Mouse (Mus musculus): ENCODE data around the gene Hemk1.
"Not testable (repeated sequence)": the region's sequence is repeated elsewhere in the genome, so short reads cannot be mapped to it uniquely, and the experiment has no call there.

Hemk1 gene

DNA sequence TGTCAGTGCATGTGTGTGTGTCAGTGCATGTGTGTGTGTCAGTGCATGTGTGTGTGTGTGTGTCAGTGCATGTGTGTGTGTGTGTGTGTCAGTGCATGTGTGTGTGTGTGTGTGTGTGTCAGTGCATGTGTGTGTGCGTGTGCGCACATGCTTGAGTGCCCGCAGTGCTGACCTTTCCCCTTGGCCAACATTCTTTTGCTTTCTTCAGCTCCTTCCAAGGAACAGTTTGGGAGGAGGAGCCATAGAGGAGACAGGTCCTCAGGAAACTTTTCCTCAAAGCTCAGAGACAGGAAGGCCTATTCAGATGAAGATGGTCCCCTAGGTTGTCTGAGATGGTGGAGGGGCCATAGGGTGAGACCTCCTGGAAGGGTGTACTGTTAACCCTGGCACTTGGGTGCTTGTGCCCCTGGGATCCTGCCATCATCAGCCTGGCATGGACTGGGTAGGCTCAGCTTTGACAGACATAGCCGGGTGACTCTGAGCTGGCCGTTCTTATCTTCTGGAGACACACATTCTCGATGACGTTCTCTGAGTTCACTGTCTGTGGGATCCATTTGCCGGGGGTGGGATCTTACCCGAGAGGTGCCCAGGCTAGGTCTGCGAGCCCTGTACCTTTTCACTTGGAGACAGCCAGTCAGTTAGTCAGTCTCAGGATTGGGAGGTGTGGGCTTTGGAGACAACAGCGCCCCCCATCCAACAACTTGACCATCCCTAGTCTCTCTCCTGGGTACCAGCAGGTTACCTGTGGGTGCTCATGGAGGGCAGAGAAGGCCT, 30.9 kb downstream of the Hemk1 start:
- DNase-seq: no peak

DNA sequence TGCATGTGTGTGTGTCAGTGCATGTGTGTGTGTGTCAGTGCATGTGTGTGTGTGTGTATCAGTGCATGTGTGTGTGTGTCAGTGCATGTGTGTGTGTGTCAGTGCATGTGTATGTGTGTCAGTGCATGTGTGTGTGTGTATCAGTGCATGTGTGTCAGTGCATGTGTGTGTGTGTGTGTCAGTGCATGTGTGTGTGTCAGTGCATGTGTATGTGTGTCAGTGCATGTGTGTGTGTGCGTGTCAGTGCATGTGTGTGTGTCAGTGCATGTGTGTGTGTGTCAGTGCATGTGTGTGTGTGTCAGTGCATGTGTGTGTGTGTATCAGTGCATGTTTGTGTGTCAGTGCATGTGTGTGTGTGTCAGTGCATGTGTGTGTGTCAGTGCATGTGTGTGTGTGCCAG, 31.5 kb downstream of the Hemk1 start:
- not testable (repeated sequence) for DNase-seq

- no peak for DNase-seq
Observed at GRCm38 (mm10) chr9:107305601-107306542, 32.3 kb downstream of the Hemk1 start.

GRCm38 (mm10) chr9:107305012-107305411, 33.1 kb downstream of the Hemk1 start:
- DNase-seq: no peak

DNA sequence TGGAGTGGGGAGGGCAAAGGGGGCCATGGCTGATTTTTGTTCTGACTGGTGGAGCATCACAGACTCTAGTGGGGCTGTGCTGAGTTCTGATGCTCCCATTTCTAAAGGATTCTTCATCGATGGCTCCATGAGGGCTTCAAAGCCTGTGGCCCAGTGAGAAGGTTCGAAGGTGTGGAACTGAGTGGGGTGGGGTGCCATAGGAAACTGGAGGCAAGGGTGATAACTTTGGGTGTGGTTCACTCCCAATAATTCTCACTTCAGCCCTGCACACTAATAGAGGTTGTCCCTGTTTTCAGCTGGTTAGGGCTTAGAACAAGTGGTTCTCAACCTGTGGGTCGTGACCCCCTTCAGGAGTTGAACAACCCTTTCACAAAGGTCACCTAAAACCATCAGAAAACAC, 33.8 kb downstream of the Hemk1 start:
- DNase-seq: no peak

- no peak for DNase-seq
Observed at GRCm38 (mm10) chr9:107303900-107304299, 34.2 kb downstream of the Hemk1 start.

GRCm38 (mm10) chr9:107303121-107303820, 34.9 kb downstream of the Hemk1 start:
- DNase-seq: no peak

DNA sequence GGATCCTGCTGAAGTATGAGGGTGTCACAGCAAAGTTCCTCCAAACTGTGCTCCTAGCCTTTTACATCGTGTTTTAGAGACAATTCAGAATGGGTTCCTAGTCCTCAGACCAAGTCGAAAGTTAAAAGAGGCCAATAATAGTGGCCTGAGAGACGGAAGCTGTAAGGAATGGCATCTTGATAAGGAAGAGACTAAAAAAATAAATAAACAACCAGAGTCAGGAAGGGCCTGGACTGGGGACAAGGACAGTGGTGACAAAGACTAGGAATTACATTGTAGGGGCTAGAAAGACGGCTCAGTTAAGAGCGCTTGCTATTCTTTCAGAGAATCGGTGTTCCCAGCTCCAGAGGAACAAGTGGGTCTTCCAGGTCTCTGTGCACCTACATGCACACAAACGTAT, 35.6 kb downstream of the Hemk1 start:
- no peak for DNase-seq

DNA sequence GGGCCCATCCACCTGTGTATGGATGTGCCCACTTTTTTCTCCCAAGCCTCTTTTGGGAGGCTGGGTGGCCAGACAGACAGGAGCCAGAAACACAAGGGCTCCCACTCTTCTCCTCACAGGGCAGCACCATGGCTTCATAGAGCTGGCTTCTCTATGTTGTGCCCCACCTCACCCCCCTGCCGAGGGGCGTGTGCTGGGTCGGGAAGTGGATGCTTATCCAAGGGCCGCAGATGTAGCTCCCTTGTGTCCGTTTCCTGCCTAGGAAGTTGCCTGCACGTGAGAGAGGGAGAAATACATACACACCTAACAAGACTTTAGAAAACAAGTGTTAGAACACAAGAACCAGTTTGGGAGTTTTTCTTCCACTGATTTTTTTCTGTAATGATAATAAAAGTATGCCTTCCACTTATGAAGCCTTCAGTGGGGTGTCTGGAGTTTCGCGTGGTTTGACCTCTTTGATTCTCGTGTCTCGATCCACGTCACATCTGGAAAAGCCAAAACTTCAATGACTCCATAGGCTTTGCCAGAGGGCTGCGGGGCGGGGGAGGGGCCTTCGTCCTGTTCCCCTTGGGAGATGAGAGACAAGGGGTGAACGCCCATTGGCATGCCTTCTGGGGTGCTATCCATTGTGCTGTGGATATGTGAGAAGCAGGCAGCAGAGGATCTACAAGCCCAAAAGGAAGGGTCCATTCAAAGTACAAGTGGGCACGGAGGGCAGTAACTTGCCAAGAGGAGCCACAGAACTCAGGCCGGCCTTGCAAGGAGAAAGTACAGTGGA, 36.4 kb downstream of the Hemk1 start:
- no peak for DNase-seq

DNA sequence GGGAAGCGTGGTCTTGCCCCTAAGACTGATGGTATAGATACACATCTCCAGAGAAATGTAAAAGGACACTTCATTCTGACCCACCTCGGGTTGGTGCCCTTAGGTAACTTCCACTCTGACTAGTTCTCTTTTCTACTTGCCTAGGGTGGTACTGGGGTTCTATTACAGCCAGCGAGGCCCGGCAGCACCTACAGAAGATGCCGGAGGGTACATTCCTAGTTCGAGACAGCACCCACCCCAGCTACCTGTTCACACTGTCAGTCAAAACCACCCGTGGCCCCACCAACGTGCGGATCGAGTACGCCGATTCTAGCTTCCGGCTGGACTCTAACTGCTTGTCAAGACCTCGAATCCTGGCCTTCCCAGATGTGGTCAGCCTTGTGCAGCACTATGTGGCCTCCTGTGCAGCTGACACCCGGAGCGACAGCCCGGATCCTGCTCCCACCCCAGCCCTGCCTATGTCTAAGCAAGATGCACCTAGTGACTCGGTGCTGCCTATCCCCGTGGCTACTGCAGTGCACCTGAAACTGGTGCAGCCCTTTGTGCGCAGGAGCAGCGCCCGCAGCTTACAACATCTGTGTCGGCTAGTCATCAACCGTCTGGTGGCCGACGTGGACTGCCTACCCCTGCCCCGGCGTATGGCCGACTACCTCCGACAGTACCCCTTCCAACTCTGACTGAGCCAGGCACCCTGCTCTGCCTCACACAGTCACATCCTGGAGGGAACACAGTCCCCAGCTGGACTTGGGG, 37.8 kb downstream of the Hemk1 start:
- no peak for DNase-seq

DNA sequence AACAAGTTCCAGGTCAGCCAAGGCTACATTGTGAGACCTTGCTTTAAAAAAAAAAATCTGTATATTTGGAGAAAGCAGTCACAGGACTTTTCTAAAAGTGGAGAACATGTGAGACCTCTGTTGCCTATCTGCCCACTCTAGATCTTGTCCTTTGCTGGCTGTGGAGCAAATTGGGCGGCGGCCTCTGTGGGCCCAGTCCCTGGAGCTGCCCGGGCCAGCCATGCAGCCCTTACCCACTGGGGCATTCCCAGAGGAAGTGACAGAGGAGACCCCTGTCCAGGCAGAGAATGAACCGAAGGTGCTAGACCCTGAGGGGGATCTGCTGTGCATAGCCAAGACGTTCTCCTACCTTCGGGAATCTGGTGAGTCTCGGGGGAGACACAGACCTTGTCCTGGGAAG, 38.4 kb downstream of the Hemk1 start:
- DNase-seq: no peak

GRCm38 (mm10) chr9:107298876-107299275, 39.3 kb downstream of the Hemk1 start:
- DNase-seq: no peak

DNA sequence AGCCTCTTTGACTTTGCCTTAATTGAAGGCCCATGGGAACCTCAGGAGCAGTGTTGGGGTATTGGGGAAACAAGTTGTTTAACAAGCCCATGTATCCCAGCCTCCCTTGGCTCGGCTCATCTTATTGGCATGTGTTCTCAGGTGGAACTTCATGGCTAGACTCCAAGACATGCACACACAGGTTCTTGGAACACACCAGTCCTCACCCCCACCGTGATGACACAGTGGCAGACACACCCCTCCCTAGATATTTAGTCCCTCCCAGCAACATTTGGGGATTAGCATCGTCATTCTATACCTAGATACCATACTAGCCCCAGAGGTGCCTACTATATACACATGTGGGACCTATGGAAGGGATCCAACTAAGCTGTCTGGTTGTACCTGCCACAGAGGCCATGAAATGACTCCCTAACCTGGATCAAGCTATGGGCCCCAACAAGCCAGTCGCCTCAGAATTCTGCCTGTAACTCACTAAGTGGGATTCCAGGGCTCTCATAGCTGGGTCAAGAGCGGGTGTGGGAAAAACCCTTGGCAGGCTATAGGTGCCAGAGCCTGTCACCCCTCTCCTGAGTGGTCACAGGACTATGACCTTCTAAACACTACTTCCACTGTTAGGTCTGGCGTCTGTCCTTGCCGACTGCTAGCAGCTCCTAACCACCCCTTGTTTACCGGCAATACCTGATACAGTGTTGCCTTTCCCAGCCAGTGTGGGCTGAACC, 39.9 kb downstream of the Hemk1 start:
- no peak for DNase-seq

DNA sequence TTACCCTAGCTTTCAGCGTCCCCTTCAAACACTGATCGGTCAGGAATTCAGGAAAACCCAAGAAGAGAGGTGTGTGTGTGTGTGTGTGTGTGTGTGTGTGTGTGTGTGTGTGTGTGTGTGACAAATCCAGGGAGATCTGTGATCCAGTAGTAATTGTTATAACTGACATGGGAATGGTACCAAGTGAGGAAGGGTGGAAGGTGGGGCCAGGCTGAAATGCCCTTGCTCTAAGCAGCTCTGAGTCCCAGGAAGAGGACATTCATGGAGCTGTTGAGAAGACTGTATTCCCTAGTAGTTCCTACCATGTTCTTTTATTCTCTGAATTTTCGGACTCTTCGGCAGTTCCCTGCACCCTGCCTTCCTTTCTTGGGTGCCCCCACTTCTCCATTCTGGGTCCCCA, 40.5 kb downstream of the Hemk1 start:
- no peak for DNase-seq

- no peak for DNase-seq
Observed at GRCm38 (mm10) chr9:107297059-107297458, 41.1 kb downstream of the Hemk1 start.

DNA sequence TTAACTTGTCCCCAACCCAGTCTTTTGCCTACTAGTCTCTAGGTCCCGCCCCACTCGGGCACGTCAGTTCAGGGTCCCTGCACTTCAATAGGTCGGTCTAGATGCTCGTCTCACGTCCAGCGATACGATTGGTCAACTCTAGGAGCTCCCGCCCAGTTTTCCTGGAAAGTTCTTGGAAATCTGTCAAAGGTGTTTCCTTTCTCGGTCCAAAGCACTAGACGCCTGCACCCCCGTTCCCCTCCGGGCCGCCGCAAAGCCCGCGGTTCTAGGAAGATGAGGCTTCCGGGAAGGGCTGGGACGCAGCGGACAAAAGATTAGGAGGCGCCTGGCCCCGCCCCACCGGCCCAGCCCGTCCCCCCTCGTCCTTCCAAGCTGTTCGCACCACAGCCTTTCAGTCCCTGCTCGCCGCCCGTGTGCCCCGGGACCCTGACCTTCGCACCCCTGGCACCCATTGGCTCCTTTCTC, 41.6 kb downstream of the Hemk1 start:
- DNase-seq: peak; percentile 80 to 83

DNA sequence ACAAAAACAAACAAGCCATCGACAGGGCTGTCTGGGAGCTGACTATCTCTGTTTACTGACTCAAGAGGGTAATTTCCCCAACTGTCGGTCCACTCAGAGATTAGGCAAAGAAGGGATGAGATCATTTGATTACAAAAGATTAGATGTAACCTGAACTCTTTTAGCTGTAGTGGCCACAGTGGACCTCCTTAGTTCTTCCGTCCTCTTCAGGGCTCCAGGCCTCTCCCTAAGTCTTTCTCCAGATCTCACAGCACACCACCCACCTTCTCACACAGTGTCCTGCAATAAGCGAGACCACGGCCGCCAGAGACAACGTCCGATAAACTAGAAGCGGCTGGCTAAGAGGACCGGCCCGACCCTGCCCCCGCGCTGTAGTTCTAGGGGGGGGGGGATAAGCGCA, 42.1 kb downstream of the Hemk1 start:
- DNase-seq: no peak

- no peak for DNase-seq
Observed at GRCm38 (mm10) chr9:107296016-107296040, 42.3 kb downstream of the Hemk1 start, which contains the start of gene Cish. Gene Cish, plus strand, starts transcription at chr9:107296026.

DNA sequence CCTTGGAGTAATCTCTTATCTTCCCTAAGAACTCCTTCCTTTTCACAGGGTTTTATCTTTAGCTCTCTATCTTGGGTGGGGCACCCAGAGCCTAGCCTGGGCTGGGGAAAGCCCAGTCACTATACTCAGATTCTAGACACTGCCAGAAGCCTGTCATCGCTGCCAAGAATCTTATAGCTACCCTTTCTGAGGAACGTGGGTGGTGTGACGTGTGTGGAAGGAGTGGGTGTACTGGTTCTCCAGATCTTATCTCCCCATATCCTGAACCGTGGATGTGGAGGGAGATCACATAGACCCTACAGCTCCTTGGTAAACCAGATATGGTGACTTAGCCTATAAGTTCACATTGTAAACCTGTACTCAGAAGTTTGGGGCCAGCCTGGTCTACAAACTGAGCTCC, 42.5 kb downstream of the Hemk1 start:
- no peak for DNase-seq

DNA sequence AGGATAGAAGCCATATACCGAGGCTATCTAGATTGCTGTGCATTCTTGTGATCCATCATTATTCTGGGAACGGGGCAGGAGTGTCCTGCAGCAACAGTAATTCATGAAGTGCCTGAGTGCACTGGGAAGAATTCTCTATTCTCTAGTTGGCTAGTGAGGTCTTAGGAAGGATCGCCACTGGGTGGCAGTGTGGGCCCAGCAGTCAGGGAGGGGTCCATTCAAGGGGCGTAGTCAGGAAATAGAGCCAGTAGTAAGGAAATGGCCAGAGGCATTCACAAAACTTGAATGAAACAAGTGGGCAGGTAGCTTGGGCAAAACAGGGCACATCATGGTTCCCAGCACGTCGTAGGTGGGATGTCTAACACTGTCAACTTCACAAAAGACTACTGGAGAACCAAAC, 43.9 kb downstream of the Hemk1 start:
- peak; percentile 81 to 84 for DNase-seq

- DNase-seq: peak; percentile 89
Observed at GRCm38 (mm10) chr9:107290897-107291296, 47.3 kb downstream of the Hemk1 start.
